ENCODE assay signal across 24 mouse cellular contexts in the genomic region with DNA sequence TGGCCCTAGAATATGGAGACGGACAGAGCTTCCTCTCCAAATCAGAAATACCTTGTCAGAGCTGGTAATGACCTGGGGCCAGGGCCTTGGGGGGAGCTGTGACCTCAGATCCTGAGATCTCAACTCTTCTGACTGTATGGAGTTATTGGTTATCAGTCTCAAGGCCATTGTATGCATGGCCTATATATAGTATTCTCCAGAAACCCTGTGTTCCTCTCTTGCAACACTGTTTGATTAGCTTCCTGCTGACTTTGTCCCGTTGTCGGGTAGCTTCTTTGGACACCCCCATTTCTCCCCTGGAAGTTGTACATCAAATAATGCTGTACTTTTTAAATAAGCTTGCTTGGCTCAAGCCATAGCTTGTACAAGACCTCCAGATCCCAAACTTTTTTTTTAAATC.
"Had no signal": no experiment of that assay in that cellular context is flagged by ENCODE, and none has a peak within 500 bp of the region (broad histone marks: within the 10 kb centered on the region; RNA-seq: fewer than 3 reads in every experiment).

No protein-coding gene starts in this region.

- H3K9me3 ChIP-seq: heart, embryonic 10.5 days; heart, embryonic 12.5 days; hindbrain, embryonic 13.5 days; hindbrain, embryonic 15.5 days; kidney, embryonic 15.5 days; limb, embryonic 13.5 days; limb, embryonic 15.5 days; liver, embryonic 13.5 days had no signal

- DNase-seq: gastrocnemius, postnatal 14 days; gastrocnemius, postnatal 36 days; heart, adult 18-20 months; heart, postnatal 14 days; heart, postnatal 36 days; kidney, adult 11 months; kidney, adult 2 months; kidney, adult 9 months; kidney, postnatal 14 days; kidney, postnatal 36 days; layer of hippocampus, adult 9-11 months; layer of hippocampus, postnatal 36 days; left cerebral cortex, postnatal 4 days; liver, embryonic 13.5 days had no signal

- H3K9ac ChIP-seq: heart, embryonic 12.5 days; hindbrain, embryonic 13.5 days; hindbrain, embryonic 15.5 days; kidney, embryonic 15.5 days; limb, embryonic 13.5 days; limb, embryonic 15.5 days; liver, embryonic 13.5 days had no signal

- H3K4me3 ChIP-seq: heart, embryonic 10.5 days; heart, embryonic 12.5 days; hindbrain, embryonic 13.5 days; hindbrain, embryonic 15.5 days; kidney, embryonic 15.5 days; limb, embryonic 13.5 days; limb, embryonic 15.5 days; liver, embryonic 13.5 days had no signal

- H3K36me3 ChIP-seq: heart, embryonic 10.5 days; heart, embryonic 12.5 days; hindbrain, embryonic 13.5 days; hindbrain, embryonic 15.5 days; kidney, embryonic 15.5 days; limb, embryonic 13.5 days; limb, embryonic 15.5 days; liver, embryonic 13.5 days had no signal

- H3K27ac ChIP-seq: heart, embryonic 10.5 days; hindbrain, embryonic 13.5 days; hindbrain, embryonic 15.5 days; hindbrain, postnatal 0 days; kidney, embryonic 15.5 days; kidney, postnatal 0 days; limb, embryonic 13.5 days; limb, embryonic 15.5 days; liver, embryonic 13.5 days had no signal

- H3K4me2 ChIP-seq: heart, embryonic 12.5 days; hindbrain, embryonic 13.5 days; hindbrain, embryonic 15.5 days; kidney, embryonic 15.5 days; limb, embryonic 13.5 days; limb, embryonic 15.5 days; liver, embryonic 13.5 days had no signal

- ATAC-seq: hindbrain, postnatal 0 days; intestine, embryonic 16.5 days had no signal
